Mouse (Mus musculus) forebrain, embryonic 10.5 days (tissue): Measurements from ENCODE around the gene Fam76a. TPM values are rescaled to one million over a fixed set of nuclear protein-coding genes. Genes with fewer than 3 reads are reported as not detected.
"Not testable (repeated sequence)": the region's sequence is repeated elsewhere in the genome, so short reads cannot be mapped to it uniquely, and the experiment has no call there.

Source experiments
- DNase-seq: peaks from one replicate; pipeline ENCODE4 v3.0.0-alpha.2; 2017; ENCODE audit warnings: low spot score; ENCODE audit errors: extremely low spot score
- H3K27ac ChIP-seq: fragments of 300-500 bp; sonication (generic); 2 replicates; pipeline ENCODE4 v1.5.1; 2016; ENCODE audit warnings: mild to moderate bottlenecking
- H3K27me3 ChIP-seq: fragments of 300-500 bp; sonication (generic); 2 replicates; pipeline ENCODE4 v1.6.1; 2016; ENCODE audit warnings: mild to moderate bottlenecking; ENCODE audit not compliant: poor library complexity, severe bottlenecking
- H3K36me3 ChIP-seq: fragments of 300-500 bp; sonication (generic); replicated peaks from 2 replicates; pipeline ENCODE4 v1.6.1; 2016; ENCODE audit warnings: mild to moderate bottlenecking, moderate library complexity
- H3K4me1 ChIP-seq: fragments of 300-500 bp; sonication (generic); 2 replicates; pipeline ENCODE4 v1.6.1; 2016
- H3K4me3 ChIP-seq: fragments of 300-500 bp; sonication (generic); 2 replicates; pipeline ENCODE4 v1.5.1; 2016; ENCODE audit warnings: mild to moderate bottlenecking, moderate library complexity
- H3K9me3 ChIP-seq: fragments of 300-500 bp; sonication (generic); 2 replicates; pipeline ENCODE4 v1.6.1; 2016; ENCODE audit warnings: mild to moderate bottlenecking, moderate library complexity
- WGBS: fragments of 180-500 bp; shearing (Covaris S2); methylation state at CpG from one replicate; pipeline ENCODE4 v1.1.7; 2016; 5-methylcytosine and 5-hydroxymethylcytosine counted together
- polyA plus RNA-seq: library from polyadenylated mRNA; unstranded; fragments of >200 nt; fragmentation: Nextera tagmentation; extraction: Ambion mirVana; gene quantifications from 2 replicates; pipeline ENCODE4 v1.2.1, GENCODE M21; 2016

Gene Fam76a
- polyA plus RNA-seq, 1 experiment from 2014 or later, result 32.2 TPM

- no peaks in the 10 kb centered on the region for H3K9me3 ChIP-seq
- 56% methylated on average over 23 of the region's 23 CpGs for WGBS
- H3K27ac ChIP-seq, result no peak overlapping the region
- peaks cover 26% of the 10 kb centered on the region for H3K27me3 ChIP-seq
- peaks cover 45% of the 10 kb centered on the region for H3K4me1 ChIP-seq
- H3K36me3 ChIP-seq, result no peaks in the 10 kb centered on the region
- DNase-seq, result no peak
- no peak overlapping the region for H3K4me3 ChIP-seq
These were observed 18.8 kb upstream of the Fam76a start for GRCm38 (mm10) chr4:132941012-132941729.

GRCm38 (mm10) chr4:132939421-132940127, 17.2 kb upstream of the Fam76a start:
- peak; percentile 80 for DNase-seq
- WGBS, result 21% methylated on average over 22 of the region's 22 CpGs
- Histone ChIP-seq H3K9me3 (no peaks in the 10 kb centered on the region), H3K4me1 (peaks cover 41% of the 10 kb centered on the region), H3K27ac (peak overlapping the region; percentile 16; the same call in 1 of the 2 replicates), H3K36me3 (no peaks in the 10 kb centered on the region), H3K27me3 (peaks cover 22% of the 10 kb centered on the region), H3K4me3 (no peak overlapping the region)

DNA sequence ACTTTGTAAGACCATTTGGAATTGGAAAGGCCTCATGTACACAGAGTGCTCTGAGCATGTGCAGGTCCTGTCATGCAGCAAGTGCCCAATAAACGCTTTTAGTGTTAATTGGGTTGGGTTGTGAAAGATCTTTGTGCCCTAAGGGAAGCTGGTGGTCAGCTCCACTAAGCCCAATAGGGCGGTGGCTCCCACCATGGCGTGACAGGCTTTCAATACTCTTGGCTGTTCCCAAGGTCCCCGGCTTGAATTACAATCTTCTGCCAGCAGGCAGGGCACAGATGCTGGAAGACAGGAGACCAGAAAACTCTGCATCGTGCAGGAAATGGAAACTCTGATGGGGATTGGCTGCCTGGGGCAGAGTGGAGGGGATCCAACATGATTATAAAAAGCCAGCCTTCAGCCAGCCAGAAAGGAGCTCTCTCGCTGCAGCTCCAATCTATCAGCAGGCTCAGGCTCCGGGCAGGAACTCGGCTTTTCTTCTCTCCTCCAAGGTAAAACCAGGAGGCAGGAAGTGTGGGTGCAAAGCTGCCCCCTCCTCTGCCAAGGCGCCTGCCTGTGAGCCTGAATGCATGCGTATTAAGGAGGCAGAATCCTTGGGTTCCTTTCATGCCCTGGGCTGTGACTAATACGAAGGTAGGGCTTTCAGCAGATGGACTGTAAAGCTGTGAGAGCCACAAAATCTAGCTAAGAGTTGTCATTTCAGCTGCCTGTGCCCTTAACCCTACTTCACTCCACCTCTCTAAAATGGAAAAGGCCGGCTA, 16.0 kb upstream of the Fam76a start:
- Histone ChIP-seq H3K36me3 (no peaks in the 10 kb centered on the region), H3K27ac (peak overlapping the region; percentile 64), H3K4me3 (no peak overlapping the region), H3K27me3 (peaks cover 22% of the 10 kb centered on the region), H3K9me3 (no peaks in the 10 kb centered on the region), H3K4me1 (peaks cover 46% of the 10 kb centered on the region)
- 56% methylated on average over 12 of the region's 12 CpGs for WGBS
- no peak for DNase-seq

DNA sequence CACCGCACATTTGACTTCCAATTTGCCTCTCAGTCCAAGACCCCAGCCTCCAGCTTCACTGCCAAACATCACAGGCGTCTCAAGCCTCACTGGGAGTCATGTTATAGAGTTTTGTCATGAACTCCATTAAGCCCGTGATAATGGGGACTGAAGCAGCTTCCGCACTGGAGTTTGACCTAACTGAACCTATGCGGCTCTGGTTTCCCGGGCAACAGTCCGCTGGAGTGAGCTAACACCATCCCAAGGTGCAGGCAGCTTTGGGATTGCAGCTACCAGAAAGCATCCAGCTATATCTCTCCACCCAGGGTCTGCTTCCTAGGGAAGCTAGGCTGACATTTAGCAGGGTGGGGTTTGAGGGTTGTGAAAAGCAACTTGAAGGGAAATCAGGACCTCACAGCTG, 12.3 kb upstream of the Fam76a start:
- peaks cover under 1% of the 10 kb centered on the region; the same call in 1 of the 2 replicates for H3K27me3 ChIP-seq
- peaks cover 37% of the 10 kb centered on the region for H3K4me1 ChIP-seq
- no peak for DNase-seq
- no peak overlapping the region for H3K27ac ChIP-seq
- no peaks in the 10 kb centered on the region for H3K36me3 ChIP-seq
- H3K4me3 ChIP-seq, result no peak overlapping the region
- no peaks in the 10 kb centered on the region for H3K9me3 ChIP-seq
- WGBS, result 29% methylated on average over 7 of the region's 7 CpGs

DNA sequence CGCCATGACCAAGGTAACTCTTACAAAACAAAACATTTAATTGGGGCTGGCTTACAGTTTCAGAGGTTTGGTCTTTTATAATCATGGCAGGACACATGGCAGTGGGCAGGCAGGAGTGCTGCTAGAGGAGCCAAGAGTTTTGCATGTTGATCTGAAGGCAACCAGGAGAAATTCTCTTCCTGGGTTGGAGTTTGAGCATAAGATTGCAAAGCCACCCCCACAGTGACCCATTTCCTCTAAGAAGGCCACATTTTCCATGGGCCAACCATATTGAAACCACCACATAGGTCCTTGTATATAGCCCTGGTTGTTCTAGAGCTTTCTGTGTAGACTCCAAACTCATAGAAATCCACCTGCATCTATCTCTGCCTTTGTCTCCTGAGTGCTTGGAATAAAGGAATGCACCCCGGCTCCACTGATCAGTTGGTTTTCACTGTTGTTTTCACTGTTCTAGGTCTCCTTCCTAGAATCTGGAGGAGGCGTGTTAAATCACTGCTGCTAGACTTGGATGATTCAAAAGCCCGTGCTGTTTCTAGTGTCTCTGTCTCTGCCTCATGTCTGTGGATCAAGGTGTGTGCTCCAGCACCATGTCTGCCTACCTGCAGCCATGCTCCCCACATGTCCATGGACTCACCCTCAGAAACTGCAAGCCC, 10.5 kb upstream of the Fam76a start:
- H3K27ac ChIP-seq, result no peak overlapping the region
- no peaks in the 10 kb centered on the region for H3K27me3 ChIP-seq
- no peak for DNase-seq
- H3K36me3 ChIP-seq, result no peaks in the 10 kb centered on the region
- H3K9me3 ChIP-seq, result no peaks in the 10 kb centered on the region
- no peak overlapping the region for H3K4me3 ChIP-seq
- 81% methylated on average over 4 of the region's 4 CpGs for WGBS
- H3K4me1 ChIP-seq, result peaks cover 22% of the 10 kb centered on the region

DNA sequence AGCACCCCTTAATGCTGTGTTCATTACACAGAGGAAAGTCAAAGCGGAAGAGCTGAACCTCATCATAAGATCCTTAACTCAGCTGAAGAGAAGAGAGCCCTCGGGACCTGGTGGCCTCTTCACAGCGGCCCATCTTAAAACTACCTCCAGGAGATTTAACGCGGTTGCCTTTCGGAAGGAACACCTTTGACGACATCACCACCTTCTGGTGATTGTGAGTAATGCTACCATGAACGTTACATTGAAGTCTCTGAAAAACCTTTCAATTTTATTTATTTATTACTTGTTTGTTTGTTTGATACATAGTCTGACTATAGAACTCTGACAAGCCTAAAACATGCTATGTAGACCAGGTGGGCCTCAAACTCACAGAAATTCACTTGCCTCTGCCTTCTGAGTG, 8.4 kb upstream of the Fam76a start:
- Histone ChIP-seq H3K4me1 (peaks cover 16% of the 10 kb centered on the region), H3K9me3 (no peaks in the 10 kb centered on the region), H3K27me3 (no peaks in the 10 kb centered on the region), H3K4me3 (no peak overlapping the region), H3K27ac (no peak overlapping the region), H3K36me3 (no peaks in the 10 kb centered on the region)
- DNase-seq, result no peak
- WGBS, result 8% methylated on average over 8 of the region's 8 CpGs

DNA sequence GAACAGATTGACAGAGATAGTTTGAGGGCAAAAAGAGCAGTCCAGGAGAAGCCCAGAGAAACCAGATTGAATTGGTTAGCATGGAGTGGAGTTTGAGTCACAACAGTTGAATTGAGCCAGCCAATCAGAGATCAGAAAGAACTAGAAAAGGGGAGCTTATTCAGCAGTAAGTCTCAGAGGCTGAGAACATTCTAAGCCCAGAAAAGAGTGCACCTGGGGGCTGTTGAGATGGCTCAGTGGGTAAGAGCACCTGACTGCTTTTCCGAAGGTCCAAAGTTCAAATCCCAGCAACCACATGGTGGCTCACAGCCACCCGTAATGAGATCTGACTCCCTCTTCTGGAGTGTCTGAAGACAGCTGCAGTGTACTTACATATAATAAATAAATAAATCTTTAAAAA, 4.2 kb upstream of the Fam76a start:
- H3K9me3 ChIP-seq, H3K27ac ChIP-seq, H3K36me3 ChIP-seq, DNase-seq, H3K4me3 ChIP-seq, H3K27me3 ChIP-seq: not testable (repeated sequence)
- WGBS, result 72% methylated on average over 2 of the region's 2 CpGs
- peaks cover 28% of the 10 kb centered on the region for H3K4me1 ChIP-seq

DNA sequence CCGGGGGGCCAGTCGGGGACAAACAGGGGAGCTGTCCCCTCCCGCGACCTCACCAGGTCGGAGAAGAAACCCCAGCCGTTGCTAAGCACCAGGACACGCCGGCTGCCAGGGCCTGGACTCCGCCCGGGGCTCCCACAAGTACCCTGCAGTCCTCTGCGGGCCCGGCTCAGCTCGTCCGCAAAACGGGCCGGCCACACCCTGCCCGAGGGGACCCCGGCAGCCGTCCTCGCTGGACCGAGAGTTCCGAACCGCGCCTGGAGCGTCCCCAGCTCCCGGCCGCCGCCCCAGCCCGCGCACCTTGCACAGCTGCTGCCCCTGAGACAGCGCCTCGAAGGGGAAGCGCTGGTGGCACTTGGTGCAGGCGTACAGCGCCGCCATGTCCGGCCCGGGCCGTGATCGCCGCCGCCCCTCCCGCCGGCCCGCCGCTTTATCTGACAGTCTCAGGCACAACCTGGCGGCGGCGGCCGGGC, 262 bp downstream of the Fam76a start:
- Histone ChIP-seq H3K9me3 (no peaks in the 10 kb centered on the region), H3K4me1 (peaks cover 33% of the 10 kb centered on the region), H3K4me3 (peak overlapping the region; percentile 94), H3K27me3 (no peaks in the 10 kb centered on the region), H3K36me3 (peaks cover 28% of the 10 kb centered on the region), H3K27ac (peak overlapping the region; percentile 91)
- under 1% methylated on average over 49 of the region's 50 CpGs for whole genome bisulfite sequencing
- peak; percentile 66 for DNase-seq

- DNase-seq, result no peak
- Histone ChIP-seq H3K27ac (peak overlapping the region; percentile 91; the same call in 1 of the 2 replicates), H3K4me1 (peaks cover 33% of the 10 kb centered on the region), H3K4me3 (peak overlapping the region; percentile 94), H3K36me3 (peaks cover 34% of the 10 kb centered on the region), H3K9me3 (no peaks in the 10 kb centered on the region), H3K27me3 (no peaks in the 10 kb centered on the region)
- 46% methylated on average over 12 of the region's 12 CpGs for WGBS
These were observed 870 bp downstream of the Fam76a start for GRCm38 (mm10) chr4:132921488-132921887.

DNA sequence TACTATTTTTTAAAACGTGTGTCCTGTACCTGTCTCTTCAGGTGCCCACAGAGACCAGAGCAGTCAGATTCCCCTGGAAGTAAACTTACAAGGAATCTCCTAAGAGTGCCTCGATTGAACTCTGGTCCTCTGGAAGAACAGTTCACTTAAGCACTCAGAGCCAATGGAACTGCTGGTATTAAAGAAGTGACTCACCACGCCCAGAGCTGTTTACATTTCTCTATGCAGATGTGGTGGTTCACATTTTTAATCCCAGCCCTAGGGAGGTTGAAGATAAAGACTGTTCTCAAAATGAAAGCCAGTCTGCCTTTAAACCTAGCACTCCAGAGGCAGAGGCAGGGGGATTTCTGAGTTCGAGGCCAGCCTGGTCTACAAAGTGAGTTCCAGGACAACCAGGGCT, 2.2 kb downstream of the Fam76a start:
- Histone ChIP-seq H3K4me1 (peaks cover 33% of the 10 kb centered on the region), H3K4me3 (no peak overlapping the region), H3K27ac (no peak overlapping the region), H3K27me3 (no peaks in the 10 kb centered on the region), H3K36me3 (peaks cover 47% of the 10 kb centered on the region), H3K9me3 (no peaks in the 10 kb centered on the region)
- no peak for DNase-seq
- WGBS, result 92% methylated on average over 4 of the region's 4 CpGs

GRCm38 (mm10) chr4:132918493-132918892, 3.9 kb downstream of the Fam76a start:
- not testable (repeated sequence) for H3K27me3 ChIP-seq, H3K4me3 ChIP-seq, H3K9me3 ChIP-seq, DNase-seq, H3K27ac ChIP-seq
- Histone ChIP-seq H3K36me3 (peaks cover 64% of the 10 kb centered on the region), H3K4me1 (peaks cover 20% of the 10 kb centered on the region)
- WGBS, result 84% methylated on average over 6 of the region's 6 CpGs

- H3K27ac ChIP-seq, result no peak overlapping the region
- peaks cover 93% of the 10 kb centered on the region for H3K36me3 ChIP-seq
- H3K9me3 ChIP-seq, result no peaks in the 10 kb centered on the region
- H3K27me3 ChIP-seq, result no peaks in the 10 kb centered on the region
- DNase-seq, result no peak
- WGBS, result 93% methylated on average over 6 of the region's 6 CpGs
- no peaks in the 10 kb centered on the region for H3K4me1 ChIP-seq
- H3K4me3 ChIP-seq, result no peak overlapping the region
These were observed 10.2 kb downstream of the Fam76a start for GRCm38 (mm10) chr4:132912156-132912555.
